Mouse (Mus musculus): ENCODE measurements around the gene Prrx2. TPM values are rescaled to one million over a fixed set of nuclear protein-coding genes. Genes with fewer than 3 reads are reported as not detected.

Gene Prrx2
- polyA plus RNA-seq, 1 experiment from 2014 or later, result 88.8 TPM

DNA sequence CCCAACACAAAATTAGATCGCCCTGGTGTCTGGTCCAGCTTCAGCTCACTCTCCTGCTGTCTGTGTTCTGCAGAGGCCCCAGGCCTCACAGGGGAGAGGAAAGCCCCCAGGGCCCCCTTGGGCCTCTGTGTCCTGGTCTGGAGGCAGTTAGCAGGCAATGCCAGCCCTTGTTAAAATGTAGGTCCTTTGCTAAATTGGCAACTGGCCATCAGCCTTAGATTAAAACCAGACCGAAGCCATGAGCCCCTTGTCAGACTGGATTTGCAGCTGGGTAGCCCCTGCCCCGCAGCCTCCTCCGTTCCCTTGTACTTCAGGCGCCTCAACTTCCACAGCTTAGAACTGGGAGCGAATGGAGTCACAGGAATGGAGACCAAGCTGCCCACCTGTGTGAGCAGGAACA is 37.9 kb downstream of the Prrx2 start:
- WGBS, result 15% methylated on average over 6 of the region's 6 CpGs
- H3K27ac ChIP-seq (replicated peaks), result peak overlapping the region; percentile 92
- H3K4me2 ChIP-seq (replicated peaks), result no peak overlapping the region
- no peak overlapping the region for H3K4me3 ChIP-seq (replicated peaks)
- H3K9ac ChIP-seq, result 0 out of 2 replicates have a peak overlapping the region, but pooled peaks have one; percentile 12
- H3K9me3 ChIP-seq (replicated peaks), result no peaks in the 10 kb centered on the region
- no peaks in the 10 kb centered on the region for H3K27me3 ChIP-seq
- ATAC-seq (ENCODE audit: insufficient number of reproducible peaks, low FRiP score, low TSS enrichment, low read depth), result no peak
- peaks cover 70% of the 10 kb centered on the region for H3K4me1 ChIP-seq
- H3K36me3 ChIP-seq, result no peaks in the 10 kb centered on the region

DNA sequence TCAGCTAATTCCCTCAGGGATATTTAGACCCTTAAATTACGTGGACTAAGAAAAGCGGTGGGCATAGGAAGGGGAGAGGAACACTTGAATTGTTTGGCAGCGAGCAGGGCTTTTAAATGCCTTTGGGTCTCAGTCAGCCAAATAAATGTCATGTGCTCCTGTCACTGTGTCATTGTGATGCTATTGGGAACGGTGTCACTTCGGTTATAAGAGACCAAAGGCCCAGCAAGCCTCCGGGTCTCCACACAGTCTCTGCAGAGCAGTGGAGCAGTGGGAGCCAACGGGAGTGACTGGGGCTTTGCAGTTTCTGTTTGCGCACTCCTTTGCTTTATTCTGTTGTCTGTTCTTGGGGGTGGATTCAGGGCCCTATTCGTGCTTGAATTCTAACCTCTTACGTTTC is 39.7 kb downstream of the Prrx2 start:
- no peak overlapping the region for H3K4me3 ChIP-seq (replicated peaks)
- WGBS, result 37% methylated on average over 10 of the region's 10 CpGs
- H3K36me3 ChIP-seq, result peaks cover 11% of the 10 kb centered on the region
- no peaks in the 10 kb centered on the region for H3K9me3 ChIP-seq (replicated peaks)
- no peaks in the 10 kb centered on the region for H3K27me3 ChIP-seq
- peak overlapping the region; percentile 83 for H3K27ac ChIP-seq (replicated peaks)
- no peak overlapping the region for H3K4me2 ChIP-seq (replicated peaks)
- no peak for ATAC-seq (ENCODE audit: insufficient number of reproducible peaks, low FRiP score, low TSS enrichment, low read depth)
- H3K4me1 ChIP-seq, result peaks cover 68% of the 10 kb centered on the region
- no peak overlapping the region; the same call in 1 of the 2 replicates for H3K9ac ChIP-seq

DNA sequence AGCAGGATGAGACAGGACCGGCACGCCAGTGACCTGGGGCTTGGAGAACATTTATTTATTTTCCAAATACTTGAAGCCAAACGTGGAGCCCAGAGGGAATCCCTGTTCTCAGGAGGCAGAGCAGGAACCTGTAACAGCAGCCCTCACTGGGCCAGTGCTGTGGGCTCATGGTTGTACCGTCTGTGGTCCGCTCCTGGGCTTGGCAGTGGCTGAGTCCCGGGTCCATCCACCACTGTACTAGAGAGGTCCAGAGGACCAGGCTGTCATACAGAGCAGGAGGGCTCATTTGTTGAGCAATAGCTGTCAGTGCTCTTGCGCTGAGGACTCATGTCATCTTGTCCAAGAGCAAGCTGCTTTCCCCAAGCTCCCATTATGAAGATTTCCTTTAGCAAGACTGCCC is 40.3 kb downstream of the Prrx2 start:
- H3K27me3 ChIP-seq, result no peaks in the 10 kb centered on the region
- H3K4me2 ChIP-seq (replicated peaks), result no peak overlapping the region
- no peak overlapping the region for H3K4me3 ChIP-seq (replicated peaks)
- peaks cover 16% of the 10 kb centered on the region for H3K36me3 ChIP-seq
- H3K9ac ChIP-seq, result no peak overlapping the region
- peak overlapping the region; percentile 83 for H3K27ac ChIP-seq (replicated peaks)
- H3K9me3 ChIP-seq (replicated peaks), result no peaks in the 10 kb centered on the region
- WGBS, result 65% methylated on average over 7 of the region's 7 CpGs
- peaks cover 64% of the 10 kb centered on the region for H3K4me1 ChIP-seq
- no peak for ATAC-seq (ENCODE audit: insufficient number of reproducible peaks, low FRiP score, low TSS enrichment, low read depth)

GRCm38 (mm10) chr2:30875621-30876432 is 41.1 kb downstream of the Prrx2 start:
- H3K9me3 ChIP-seq (replicated peaks), result no peaks in the 10 kb centered on the region
- H3K4me1 ChIP-seq, result peaks cover 56% of the 10 kb centered on the region
- H3K9ac ChIP-seq, result no peak overlapping the region
- H3K27ac ChIP-seq (replicated peaks), result peak overlapping the region; percentile 83
- 35% methylated on average over 11 of the region's 11 CpGs for whole genome bisulfite sequencing
- H3K27me3 ChIP-seq, result no peaks in the 10 kb centered on the region
- H3K4me2 ChIP-seq (replicated peaks), result no peak overlapping the region
- peaks cover 22% of the 10 kb centered on the region for H3K36me3 ChIP-seq
- H3K4me3 ChIP-seq (replicated peaks), result no peak overlapping the region
- ATAC-seq (ENCODE audit: insufficient number of reproducible peaks, low FRiP score, low TSS enrichment, low read depth), result no peak

- Histone ChIP-seq H3K27ac (replicated peaks) (no peak overlapping the region), H3K4me2 (replicated peaks) (no peak overlapping the region), H3K27me3 (no peaks in the 10 kb centered on the region), H3K9me3 (replicated peaks) (no peaks in the 10 kb centered on the region), H3K36me3 (peaks cover 40% of the 10 kb centered on the region), H3K4me1 (peaks cover 23% of the 10 kb centered on the region), H3K4me3 (replicated peaks) (no peak overlapping the region), H3K9ac (no peak overlapping the region)
- 93% methylated on average over 15 of the region's 15 CpGs for WGBS
- ATAC-seq (ENCODE audit: insufficient number of reproducible peaks, low FRiP score, low TSS enrichment, low read depth), result no peak
Observed at GRCm38 (mm10) chr2:30879481-30879880, 44.7 kb downstream of the Prrx2 start.

DNA sequence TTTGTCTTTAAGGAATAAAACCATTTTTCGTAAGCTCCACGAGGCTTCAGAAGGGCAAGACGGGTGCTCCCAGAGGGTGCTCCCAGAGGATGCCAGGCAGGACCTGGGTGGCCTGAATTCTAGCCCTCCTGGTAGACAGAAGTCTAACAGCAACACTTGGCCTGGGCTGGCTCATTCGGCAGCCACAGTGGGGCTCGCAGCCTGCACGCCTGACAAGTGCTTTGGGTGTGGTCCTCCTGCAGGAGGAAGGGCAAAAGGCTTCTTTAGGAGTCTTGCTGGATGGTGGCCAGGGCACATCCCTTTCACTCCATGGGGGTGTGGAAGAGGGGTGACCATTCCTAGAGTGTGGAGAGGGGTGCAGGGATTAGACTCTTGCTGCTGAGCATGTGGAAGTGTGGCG is 46.4 kb downstream of the Prrx2 start:
- H3K4me2 ChIP-seq (replicated peaks), result no peak overlapping the region
- no peak overlapping the region for H3K4me3 ChIP-seq (replicated peaks)
- no peak overlapping the region for H3K9ac ChIP-seq
- no peaks in the 10 kb centered on the region for H3K9me3 ChIP-seq (replicated peaks)
- no peaks in the 10 kb centered on the region for H3K27me3 ChIP-seq
- WGBS, result 72% methylated on average over 7 of the region's 7 CpGs
- peaks cover 18% of the 10 kb centered on the region for H3K4me1 ChIP-seq
- no peak overlapping the region for H3K27ac ChIP-seq (replicated peaks)
- H3K36me3 ChIP-seq, result peaks cover 47% of the 10 kb centered on the region
- no peak for ATAC-seq (ENCODE audit: insufficient number of reproducible peaks, low FRiP score, low TSS enrichment, low read depth)

DNA sequence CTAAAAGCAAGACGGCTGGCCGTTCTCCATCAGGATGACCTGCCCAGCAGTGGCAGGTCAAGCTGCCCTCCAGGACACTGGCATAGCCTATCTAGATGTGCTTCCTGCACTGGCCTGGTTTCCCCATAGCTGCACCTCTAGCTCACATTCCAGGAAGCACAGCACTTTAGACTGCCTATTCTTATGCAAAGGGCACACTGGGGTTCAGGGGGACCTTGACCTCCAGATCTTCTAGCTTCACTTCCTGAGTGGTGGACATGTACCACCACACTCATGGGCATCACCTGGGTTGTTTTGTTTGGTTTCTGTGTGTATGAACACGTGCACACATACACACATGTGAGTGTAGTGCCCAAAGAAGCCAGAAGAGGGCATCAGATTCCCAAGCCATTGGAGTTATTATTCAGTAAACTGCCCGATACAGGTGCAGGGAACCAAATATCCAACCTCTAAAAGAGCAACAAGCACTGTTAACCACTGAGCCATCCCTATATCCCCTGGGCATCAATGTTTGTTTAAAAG is 50.1 kb downstream of the Prrx2 start:
- peaks cover 31% of the 10 kb centered on the region for H3K36me3 ChIP-seq
- H3K4me3 ChIP-seq (replicated peaks), result no peak overlapping the region
- H3K9ac ChIP-seq, result no peak overlapping the region
- peak overlapping the region; percentile 92 for H3K27ac ChIP-seq (replicated peaks)
- no peak for ATAC-seq (ENCODE audit: insufficient number of reproducible peaks, low FRiP score, low TSS enrichment, low read depth)
- no peaks in the 10 kb centered on the region for H3K27me3 ChIP-seq
- no peaks in the 10 kb centered on the region for H3K9me3 ChIP-seq (replicated peaks)
- 94% methylated on average over 4 of the region's 4 CpGs for WGBS
- no peak overlapping the region for H3K4me2 ChIP-seq (replicated peaks)
- H3K4me1 ChIP-seq, result peaks cover 15% of the 10 kb centered on the region

GRCm38 (mm10) chr2:30885453-30886163 is 50.8 kb downstream of the Prrx2 start:
- Histone ChIP-seq H3K36me3 (peaks cover 31% of the 10 kb centered on the region), H3K4me2 (replicated peaks) (peak overlapping the region; percentile 25; the same call in 1 of the 2 replicates), H3K4me1 (peaks cover 15% of the 10 kb centered on the region), H3K27me3 (no peaks in the 10 kb centered on the region), H3K9ac (no peak overlapping the region), H3K9me3 (replicated peaks) (no peaks in the 10 kb centered on the region), H3K27ac (replicated peaks) (peak overlapping the region; percentile 92), H3K4me3 (replicated peaks) (no peak overlapping the region)
- peak; percentile 78 for ATAC-seq (ENCODE audit: insufficient number of reproducible peaks, low FRiP score, low TSS enrichment, low read depth)
- 20% methylated on average over 9 of the region's 9 CpGs for WGBS

DNA sequence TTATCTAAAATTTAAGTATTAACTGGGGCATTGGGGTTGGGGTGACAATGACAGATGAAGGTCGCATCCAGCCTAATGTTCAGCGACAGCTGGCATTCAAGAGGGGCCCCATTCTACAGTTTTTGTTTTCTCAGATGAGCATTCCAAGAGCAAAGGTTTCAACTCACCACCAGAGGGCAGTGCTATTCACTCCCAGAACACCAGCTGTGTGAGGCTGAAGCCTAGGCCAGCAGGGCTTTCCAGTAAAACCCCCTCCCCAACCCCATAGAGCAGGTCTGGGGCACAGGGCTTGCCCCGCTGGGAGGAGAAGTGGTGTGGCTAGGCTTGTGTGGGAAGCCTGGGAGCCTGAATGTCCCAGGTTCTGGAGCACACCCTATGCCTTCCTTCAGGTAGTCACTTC is 56.2 kb downstream of the Prrx2 start:
- Histone ChIP-seq H3K27me3 (no peaks in the 10 kb centered on the region), H3K4me3 (replicated peaks) (no peak overlapping the region), H3K9me3 (replicated peaks) (no peaks in the 10 kb centered on the region), H3K4me2 (replicated peaks) (no peak overlapping the region), H3K36me3 (0 out of 2 replicates have a peak, but pooled peaks cover 4% of the 10 kb centered on the region), H3K9ac (no peak overlapping the region), H3K4me1 (peaks cover 11% of the 10 kb centered on the region), H3K27ac (replicated peaks) (no peak overlapping the region)
- 10% methylated on average over 3 of the region's 3 CpGs for WGBS
- ATAC-seq (ENCODE audit: insufficient number of reproducible peaks, low FRiP score, low TSS enrichment, low read depth), result no peak

GRCm38 (mm10) chr2:30893399-30893798 is 58.6 kb downstream of the Prrx2 start:
- Histone ChIP-seq H3K9ac (no peak overlapping the region), H3K4me3 (replicated peaks) (no peak overlapping the region), H3K4me1 (peaks cover 24% of the 10 kb centered on the region), H3K27ac (replicated peaks) (no peak overlapping the region), H3K4me2 (replicated peaks) (no peak overlapping the region), H3K36me3 (0 out of 2 replicates have a peak, but pooled peaks cover 4% of the 10 kb centered on the region), H3K9me3 (replicated peaks) (no peaks in the 10 kb centered on the region), H3K27me3 (no peaks in the 10 kb centered on the region)
- no peak for ATAC-seq (ENCODE audit: insufficient number of reproducible peaks, low FRiP score, low TSS enrichment, low read depth)
- 22% methylated on average over 6 of the region's 6 CpGs for WGBS

- Histone ChIP-seq H3K27me3 (no peaks in the 10 kb centered on the region), H3K4me3 (replicated peaks) (no peak overlapping the region), H3K9me3 (replicated peaks) (no peaks in the 10 kb centered on the region), H3K36me3 (0 out of 2 replicates have a peak, but pooled peaks cover 4% of the 10 kb centered on the region), H3K27ac (replicated peaks) (no peak overlapping the region), H3K9ac (no peak overlapping the region), H3K4me2 (replicated peaks) (no peak overlapping the region), H3K4me1 (peaks cover 24% of the 10 kb centered on the region)
- ATAC-seq (ENCODE audit: insufficient number of reproducible peaks, low FRiP score, low TSS enrichment, low read depth), result no peak
- 76% methylated on average over 7 of the region's 7 CpGs for WGBS
Observed at GRCm38 (mm10) chr2:30893946-30894345, 59.2 kb downstream of the Prrx2 start.
